Mouse (Mus musculus) heart, embryonic 14.5 days (tissue): ENCODE measurements at regions not wholly inside any gene's neighbourhood (a gene's known extent, or its start where the extent isn't known, plus 50 kb on each side); places are given as distances from the start of the nearest gene placed in this dataset.

Experiments used
- ATAC-seq: fragments of 200-750 bp; cut with Nextera tagmentation; 2 replicates; pipeline ENCODE4 v1.8.0; 2017; ENCODE audit warnings: low read depth, moderate TSS enrichment; ENCODE audit not compliant: insufficient number of reproducible peaks, insufficient read depth, low FRiP score
- H3K27ac ChIP-seq, 2 experiments: fragments of 200-500 bp in 1 of 2; fragments of 300-500 bp in 1 of 2; sonication (generic) in 1 of 2; replicated peaks in 1 of 2; 2 replicates each; pipeline ENCODE4 v1.5.1; 2012 to 2014; ENCODE audit warnings: low read depth in 2 of 2, low read length in 2 of 2, control low read depth in 1 of 2, mild to moderate bottlenecking in 1 of 2, mixed read lengths in 1 of 2; ENCODE audit not compliant: control insufficient read depth in 1 of 2, insufficient read depth in 1 of 2
- H3K27me3 ChIP-seq: fragments of 300-500 bp; sonication (generic); 2 replicates; pipeline ENCODE4 v1.6.1; 2014; ENCODE audit warnings: mild to moderate bottlenecking, low read length, control low read depth; ENCODE audit not compliant: control insufficient read depth, insufficient read depth
- H3K36me3 ChIP-seq: fragments of 300-500 bp; sonication (generic); 2 replicates; pipeline ENCODE4 v1.6.1; 2014; ENCODE audit warnings: mild to moderate bottlenecking, control low read depth, low read length, mixed read lengths; ENCODE audit not compliant: control insufficient read depth, insufficient read depth
- H3K4me1 ChIP-seq, 2 experiments: fragments of 200-500 bp in 1 of 2; fragments of 300-500 bp in 1 of 2; sonication (generic) in 1 of 2; 2 replicates each; pipeline ENCODE4 v1.6.1; 2012 to 2014; ENCODE audit warnings: low read length in 2 of 2, control low read depth in 1 of 2, mixed read lengths in 1 of 2; ENCODE audit not compliant: control insufficient read depth in 2 of 2, insufficient read depth in 2 of 2
- H3K4me2 ChIP-seq: fragments of 300-500 bp; sonication (generic); 2 replicates; pipeline ENCODE4 v1.6.1; 2014; ENCODE audit warnings: mild to moderate bottlenecking, low read length
- H3K4me3 ChIP-seq, 2 experiments: fragments of 200-500 bp in 1 of 2; fragments of 300-500 bp in 1 of 2; sonication (generic) in 1 of 2; 2 replicates each; pipeline ENCODE4 v1.5.1; 2012 to 2014; ENCODE audit warnings: low read length in 2 of 2, mild to moderate bottlenecking in 2 of 2, control low read depth in 1 of 2, low read depth in 1 of 2, moderate library complexity in 1 of 2; ENCODE audit not compliant: control insufficient read depth in 1 of 2, insufficient read depth in 1 of 2
- H3K9ac ChIP-seq: fragments of 300-500 bp; sonication (generic); 2 replicates; pipeline ENCODE4 v1.6.1; 2014; ENCODE audit warnings: mild to moderate bottlenecking, low read length
- H3K9me3 ChIP-seq: fragments of 300-500 bp; sonication (generic); 2 replicates; pipeline ENCODE4 v1.6.1; 2016; ENCODE audit warnings: low read length, control low read depth; ENCODE audit not compliant: control insufficient read depth
- WGBS: fragments of 180-500 bp; shearing (Covaris S2); extraction: QIAGEN DNeasy Blood & Tissue Kit; methylation state at CpG from one replicate; pipeline ENCODE4 v1.1.7; 2014; 5-methylcytosine and 5-hydroxymethylcytosine counted together

- H3K27ac ChIP-seq = no peak overlapping the region
- H3K4me2 ChIP-seq = no peak overlapping the region
- no peaks in the 10 kb centered on the region for H3K27me3 ChIP-seq
- H3K9me3 ChIP-seq = no peaks in the 10 kb centered on the region
- no peak overlapping the region for H3K4me3 ChIP-seq
- H3K36me3 ChIP-seq = no peaks in the 10 kb centered on the region
- H3K4me1 ChIP-seq = no peaks in the 10 kb centered on the region
- no peak for ATAC-seq
- H3K9ac ChIP-seq = no peak overlapping the region
These were observed 78.8 kb downstream of the Zfp619 start for GRCm38 (mm10) chr7:39596403-39596802.

GRCm38 (mm10) chr7:39613767-39614166 is 96.2 kb downstream of the Zfp619 start:
- no peak overlapping the region for H3K27ac ChIP-seq
- ATAC-seq = no peak
- WGBS = 71% methylated on average over 4 of the region's 4 CpGs

GRCm38 (mm10) chr7:39615092-39615491 is 97.5 kb downstream of the Zfp619 start:
- no peak overlapping the region for H3K4me2 ChIP-seq
- H3K9ac ChIP-seq = no peak overlapping the region
- H3K4me3 ChIP-seq = no peak overlapping the region
- H3K27me3 ChIP-seq = no peaks in the 10 kb centered on the region
- H3K4me1 ChIP-seq = no peaks in the 10 kb centered on the region
- 71% methylated on average over 2 of the region's 2 CpGs for WGBS
- no peaks in the 10 kb centered on the region for H3K36me3 ChIP-seq
- no peak overlapping the region for H3K27ac ChIP-seq
- ATAC-seq = no peak
- H3K9me3 ChIP-seq = no peaks in the 10 kb centered on the region

More at GRCm38 (mm10) chr7:39613767-39614166, 96.2 kb downstream of the Zfp619 start:
- H3K36me3 ChIP-seq = no peaks in the 10 kb centered on the region
- no peaks in the 10 kb centered on the region for H3K27me3 ChIP-seq
- H3K4me3 ChIP-seq = no peak overlapping the region
- no peak overlapping the region for H3K9ac ChIP-seq
- no peak overlapping the region for H3K4me2 ChIP-seq
- no peaks in the 10 kb centered on the region for H3K9me3 ChIP-seq
- H3K4me1 ChIP-seq = no peaks in the 10 kb centered on the region

- no peak overlapping the region for H3K27ac ChIP-seq
- no peaks in the 10 kb centered on the region for H3K4me1 ChIP-seq
- H3K9ac ChIP-seq = no peak overlapping the region
- no peak for ATAC-seq
- no peak overlapping the region for H3K4me2 ChIP-seq
- no peak overlapping the region for H3K4me3 ChIP-seq
- H3K27me3 ChIP-seq = no peaks in the 10 kb centered on the region
- 75% methylated on average over 2 of the region's 2 CpGs for WGBS
- H3K9me3 ChIP-seq = no peaks in the 10 kb centered on the region
- H3K36me3 ChIP-seq = no peaks in the 10 kb centered on the region
These were observed 104.2 kb downstream of the Zfp619 start for GRCm38 (mm10) chr7:39621796-39622195.

GRCm38 (mm10) chr7:39632836-39633235 is 115.3 kb downstream of the Zfp619 start:
- 26% methylated on average over 3 of the region's 3 CpGs for WGBS
- Histone ChIP-seq H3K27ac (peak overlapping the region; percentile 25 to 42; a peak in 2 of 4 replicates), H3K9ac (no peak overlapping the region), H3K4me2 (no peak overlapping the region), H3K27me3 (no peaks in the 10 kb centered on the region), H3K4me3 (no peak overlapping the region), H3K9me3 (no peaks in the 10 kb centered on the region), H3K4me1 (no peaks in the 10 kb centered on the region), H3K36me3 (no peaks in the 10 kb centered on the region)
- peak; percentile 72; the same call in 1 of the 2 replicates for ATAC-seq

- Histone ChIP-seq H3K27me3 (no peaks in the 10 kb centered on the region), H3K9ac (no peak overlapping the region), H3K27ac (no peak overlapping the region), H3K36me3 (no peaks in the 10 kb centered on the region), H3K4me1 (no peaks in the 10 kb centered on the region), H3K9me3 (no peaks in the 10 kb centered on the region), H3K4me2 (no peak overlapping the region), H3K4me3 (no peak overlapping the region)
- WGBS = 89% methylated on average over 4 of the region's 4 CpGs
- ATAC-seq = no peak
These were observed 124.8 kb downstream of the Zfp619 start for GRCm38 (mm10) chr7:39642333-39642732.

GRCm38 (mm10) chr7:39643323-39643722 is 125.8 kb downstream of the Zfp619 start:
- Histone ChIP-seq H3K4me1 (no peaks in the 10 kb centered on the region), H3K36me3 (no peaks in the 10 kb centered on the region), H3K27ac (no peak overlapping the region), H3K4me3 (no peak overlapping the region), H3K9me3 (no peaks in the 10 kb centered on the region), H3K4me2 (no peak overlapping the region), H3K27me3 (no peaks in the 10 kb centered on the region), H3K9ac (no peak overlapping the region)
- 25% methylated on average over 1 of the region's 1 CpGs for WGBS
- ATAC-seq = no peak

GRCm38 (mm10) chr7:39650483-39651102 is 133.0 kb downstream of the Zfp619 start:
- 52% methylated on average over 6 of the region's 6 CpGs for WGBS
- Histone ChIP-seq H3K9ac (no peak overlapping the region), H3K4me2 (no peak overlapping the region), H3K27ac (no peak overlapping the region), H3K4me1 (no peaks in the 10 kb centered on the region), H3K4me3 (no peak overlapping the region), H3K36me3 (no peaks in the 10 kb centered on the region), H3K27me3 (no peaks in the 10 kb centered on the region), H3K9me3 (no peaks in the 10 kb centered on the region)
- no peak for ATAC-seq
